Mouse (Mus musculus) embryonic facial prominence, embryonic 13.5 days (tissue): ENCODE measurements around the gene Aldh9a1. TPM values are rescaled to one million over a fixed set of nuclear protein-coding genes. Genes with fewer than 3 reads are reported as not detected.
A peak's percentile ranks its signal among the peaks of the same experiment; 100 is the strongest.

Source experiments
- ATAC-seq: fragments of 200-750 bp; cut with Nextera tagmentation; 2 replicates; pipeline ENCODE4 v1.8.0; 2017; ENCODE audit warnings: low read depth; ENCODE audit not compliant: insufficient number of reproducible peaks, insufficient read depth, low FRiP score, low TSS enrichment
- H3K27ac ChIP-seq: fragments of 300-500 bp; sonication (generic); 2 replicates; pipeline ENCODE4 v1.5.1; 2015; ENCODE audit warnings: moderate library complexity, mild to moderate bottlenecking, inconsistent platforms
- H3K27me3 ChIP-seq: fragments of 300-500 bp; sonication (generic); 2 replicates; pipeline ENCODE4 v1.6.1; 2015; ENCODE audit warnings: mild to moderate bottlenecking, inconsistent platforms
- H3K36me3 ChIP-seq: fragments of 300-500 bp; sonication (generic); 2 replicates; pipeline ENCODE4 v1.6.1; 2015; ENCODE audit warnings: mild to moderate bottlenecking, inconsistent platforms
- H3K4me1 ChIP-seq: fragments of 300-500 bp; sonication (generic); 2 replicates; pipeline ENCODE4 v1.6.1; 2015; ENCODE audit warnings: inconsistent platforms
- H3K4me2 ChIP-seq: fragments of 300-500 bp; sonication (generic); 2 replicates; pipeline ENCODE4 v1.6.1; 2015; ENCODE audit warnings: moderate library complexity, mild to moderate bottlenecking, inconsistent platforms
- H3K4me3 ChIP-seq: fragments of 300-500 bp; sonication (generic); 2 replicates; pipeline ENCODE4 v1.5.1; 2015; ENCODE audit warnings: mild to moderate bottlenecking, inconsistent platforms
- H3K9ac ChIP-seq: fragments of 300-500 bp; sonication (generic); 2 replicates; pipeline ENCODE4 v1.6.1; 2015; ENCODE audit warnings: mild to moderate bottlenecking, inconsistent platforms
- H3K9me3 ChIP-seq: fragments of 300-500 bp; sonication (generic); 2 replicates; pipeline ENCODE4 v1.6.1; 2016; ENCODE audit warnings: inconsistent platforms
- WGBS: fragments of 180-500 bp; shearing (Covaris S2); methylation state at CpG from one replicate; pipeline ENCODE4 v1.1.7; 2015; ENCODE audit warnings: mixed read lengths; 5-methylcytosine and 5-hydroxymethylcytosine counted together
- polyA plus RNA-seq: library from polyadenylated mRNA; unstranded; fragments of >200 nt; fragmentation: Nextera tagmentation; extraction: Ambion mirVana; gene quantifications from 2 replicates; pipeline ENCODE4 v1.2.1, GENCODE M21; 2015

Gene Aldh9a1
- polyA plus RNA-seq, result 57.6 and 59.9 TPM in 2 replicates

GRCm38 (mm10) chr1:167349815-167350596 is at the start of gene Aldh9a1:
Gene Aldh9a1 (plus strand): TSS chr1:167349991.
- Histone ChIP-seq H3K36me3 (peaks cover 15% of the 10 kb centered on the region), H3K9me3 (no peaks in the 10 kb centered on the region), H3K27me3 (no peaks in the 10 kb centered on the region), H3K4me3 (peak within 1 kb of the TSS; percentile 76), H3K27ac (peak within 1 kb of the TSS; percentile 87), H3K9ac (peak within 1 kb of the TSS; percentile 83), H3K4me1 (0 out of 2 replicates have a peak, but pooled peaks cover 7% of the 10 kb centered on the region), H3K4me2 (peak within 1 kb of the TSS; percentile 76)
- peak; percentile 93 for ATAC-seq
- WGBS, result under 1% methylated on average over 55 of the region's 55 CpGs

DNA sequence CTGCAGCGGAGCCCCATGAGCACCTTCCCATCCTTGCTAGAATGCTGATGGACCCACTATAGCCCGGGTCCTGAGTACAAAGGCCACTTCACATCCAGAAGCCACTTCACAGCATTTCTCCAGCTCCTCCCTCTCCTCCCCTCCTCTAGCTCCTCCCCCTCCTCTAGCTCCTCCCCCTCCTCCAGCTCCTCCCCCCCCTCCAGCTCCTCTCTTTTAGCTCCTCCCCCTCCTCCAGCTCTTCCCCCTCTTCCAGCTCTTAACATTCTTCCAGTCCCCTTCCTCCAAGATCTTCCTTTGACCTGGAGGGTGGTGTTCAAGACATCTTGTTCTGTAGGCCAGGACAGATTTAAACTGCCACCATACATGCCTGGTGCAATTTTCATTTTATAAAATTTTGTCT is 49.7 kb upstream of the Aldh9a1 start:
- Histone ChIP-seq H3K27ac (no peak overlapping the region), H3K4me1 (0 out of 2 replicates have a peak, but pooled peaks cover 8% of the 10 kb centered on the region), H3K9ac (no peak overlapping the region), H3K27me3 (no peaks in the 10 kb centered on the region; the same call in 1 of the 2 replicates), H3K9me3 (no peaks in the 10 kb centered on the region), H3K4me2 (no peak overlapping the region), H3K4me3 (no peak overlapping the region), H3K36me3 (no peaks in the 10 kb centered on the region)
- 80% methylated on average over 2 of the region's 2 CpGs for whole genome bisulfite sequencing
- ATAC-seq, result no peak

DNA sequence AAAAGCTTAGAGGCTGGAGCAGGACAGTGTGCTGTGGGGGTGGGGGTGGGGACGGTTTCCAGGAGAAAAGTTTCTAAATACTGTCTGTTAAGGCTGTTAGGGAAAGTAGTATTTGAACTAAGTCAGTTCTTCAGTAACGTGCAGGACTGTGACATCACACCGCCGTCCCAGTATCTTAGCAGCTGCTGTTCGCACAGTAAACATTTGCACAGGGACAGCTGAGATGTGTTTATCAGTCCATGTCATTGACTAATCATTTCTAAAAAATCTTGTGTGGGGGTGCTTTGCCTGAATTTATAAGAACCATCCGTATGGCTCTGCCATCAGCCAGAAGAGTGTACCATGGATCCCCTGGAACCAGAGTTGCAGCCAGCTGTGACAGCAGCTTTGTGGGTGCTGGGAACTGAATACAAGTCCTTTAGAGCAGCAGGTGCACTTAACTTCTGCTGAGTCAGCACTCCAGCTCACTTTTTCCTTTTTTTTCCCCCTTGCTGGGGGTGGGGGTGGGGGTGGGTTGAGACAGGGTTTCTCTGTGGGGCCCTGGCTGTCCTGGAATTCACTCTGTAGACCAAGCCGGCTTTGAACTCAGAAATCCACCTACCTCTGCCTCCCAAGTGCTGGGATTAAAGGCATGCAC is 44.2 kb upstream of the Aldh9a1 start:
- H3K36me3 ChIP-seq, result peaks cover 2% of the 10 kb centered on the region; the same call in 1 of the 2 replicates
- H3K4me1 ChIP-seq, result peaks cover 4% of the 10 kb centered on the region
- no peak overlapping the region for H3K4me3 ChIP-seq
- no peaks in the 10 kb centered on the region; the same call in 1 of the 2 replicates for H3K27me3 ChIP-seq
- no peak overlapping the region for H3K9ac ChIP-seq
- H3K9me3 ChIP-seq, result no peaks in the 10 kb centered on the region
- 73% methylated on average over 7 of the region's 7 CpGs for WGBS
- H3K27ac ChIP-seq, result no peak overlapping the region
- no peak overlapping the region for H3K4me2 ChIP-seq
- ATAC-seq, result no peak

- Histone ChIP-seq H3K4me1 (peaks cover 4% of the 10 kb centered on the region), H3K27me3 (no peaks in the 10 kb centered on the region; the same call in 1 of the 2 replicates), H3K27ac (no peak overlapping the region), H3K9ac (no peak overlapping the region), H3K9me3 (no peaks in the 10 kb centered on the region), H3K36me3 (peaks cover 4% of the 10 kb centered on the region; the same call in 1 of the 2 replicates), H3K4me3 (no peak overlapping the region), H3K4me2 (no peak overlapping the region)
- ATAC-seq, result no peak
- WGBS, result 62% methylated on average over 5 of the region's 5 CpGs
These were observed 43.1 kb upstream of the Aldh9a1 start for GRCm38 (mm10) chr1:167306451-167307240.

DNA sequence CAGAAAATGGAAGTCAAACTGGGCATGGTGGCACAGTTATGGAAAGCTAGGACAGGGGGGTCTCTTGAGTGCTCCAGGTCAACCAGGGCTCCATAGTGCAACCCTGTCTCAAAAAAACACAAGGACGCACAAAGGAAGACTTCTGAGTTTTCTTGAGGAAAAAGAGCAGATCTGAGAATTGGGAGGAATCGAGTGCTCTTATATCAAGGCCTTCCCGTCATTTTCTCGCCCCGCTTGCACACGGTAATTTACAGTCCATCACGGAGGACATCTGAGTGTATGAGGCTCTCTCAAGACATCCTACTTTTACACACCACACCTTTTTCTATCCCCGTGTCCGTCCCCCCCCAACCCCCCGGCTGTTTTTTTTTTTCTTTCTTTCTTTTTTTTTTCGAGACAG is 42.1 kb upstream of the Aldh9a1 start:
- H3K4me3 ChIP-seq, result peak overlapping the region; percentile 72
- 63% methylated on average over 11 of the region's 11 CpGs for WGBS
- peaks cover 4% of the 10 kb centered on the region for H3K4me1 ChIP-seq
- H3K27me3 ChIP-seq, result no peaks in the 10 kb centered on the region; the same call in 1 of the 2 replicates
- peaks cover 9% of the 10 kb centered on the region for H3K36me3 ChIP-seq
- peak overlapping the region; percentile 79 for H3K4me2 ChIP-seq
- H3K9ac ChIP-seq, result peak overlapping the region; percentile 93
- H3K27ac ChIP-seq, result no peak overlapping the region
- ATAC-seq, result no peak
- H3K9me3 ChIP-seq, result no peaks in the 10 kb centered on the region

DNA sequence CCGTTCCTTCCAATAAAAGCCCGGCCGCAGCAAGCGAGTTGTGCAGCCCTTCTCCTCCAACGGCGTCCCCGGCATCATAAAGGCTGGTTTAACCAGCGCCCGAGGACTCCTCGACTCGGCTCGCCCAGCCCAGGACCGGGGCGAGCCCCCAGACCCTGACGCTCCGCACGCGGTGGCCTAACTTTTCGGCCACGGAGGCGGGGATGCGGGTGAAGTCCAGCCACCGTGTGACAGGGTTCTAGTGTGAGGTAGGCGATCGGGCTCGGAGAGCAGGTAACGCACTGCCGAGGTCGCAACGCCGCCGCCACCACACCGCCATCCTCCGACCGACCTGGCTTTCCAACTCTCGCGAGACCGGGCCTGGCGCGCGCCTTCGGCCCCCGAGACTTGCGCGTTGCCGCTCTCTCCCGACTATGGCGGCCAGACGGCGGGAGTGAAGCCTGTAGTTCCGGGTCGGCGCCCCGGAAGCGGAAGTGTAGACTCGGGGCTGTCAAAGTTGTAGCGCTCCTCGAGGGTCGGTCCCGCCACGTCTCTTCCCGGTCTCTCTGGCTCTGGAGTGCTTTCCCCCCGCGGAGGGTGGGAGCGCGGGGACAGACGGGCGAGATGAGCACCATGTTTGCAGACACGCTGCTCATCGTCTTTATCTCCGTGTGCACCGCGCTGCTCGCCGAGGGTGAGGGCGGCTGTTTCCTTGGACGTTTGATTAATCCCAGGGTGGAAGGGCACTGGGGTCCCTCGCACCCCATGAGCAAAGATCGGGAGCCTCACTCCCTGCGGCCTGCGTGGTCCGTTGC is 41.3 kb upstream of the Aldh9a1 start, which contains the start of gene Tmco1:
Gene Tmco1 (plus strand): TSS at position 118 of the 794 bp plus-strand sequence.
- Histone ChIP-seq H3K4me2 (peak within 1 kb of the TSS; percentile 79), H3K4me1 (peaks cover 4% of the 10 kb centered on the region), H3K4me3 (peak within 1 kb of the TSS; percentile 72), H3K27me3 (no peaks in the 10 kb centered on the region; the same call in 1 of the 2 replicates), H3K9me3 (no peaks in the 10 kb centered on the region), H3K9ac (peak within 1 kb of the TSS; percentile 93), H3K36me3 (peaks cover 11% of the 10 kb centered on the region), H3K27ac (peak within 1 kb of the TSS; percentile 94)
- WGBS, result under 1% methylated on average over 82 of the region's 82 CpGs
- peak; percentile 93 for ATAC-seq

- no peak for ATAC-seq
- H3K4me3 ChIP-seq, result no peak overlapping the region
These were observed 37.4 kb upstream of the Aldh9a1 start for GRCm38 (mm10) chr1:167312367-167312766.

DNA sequence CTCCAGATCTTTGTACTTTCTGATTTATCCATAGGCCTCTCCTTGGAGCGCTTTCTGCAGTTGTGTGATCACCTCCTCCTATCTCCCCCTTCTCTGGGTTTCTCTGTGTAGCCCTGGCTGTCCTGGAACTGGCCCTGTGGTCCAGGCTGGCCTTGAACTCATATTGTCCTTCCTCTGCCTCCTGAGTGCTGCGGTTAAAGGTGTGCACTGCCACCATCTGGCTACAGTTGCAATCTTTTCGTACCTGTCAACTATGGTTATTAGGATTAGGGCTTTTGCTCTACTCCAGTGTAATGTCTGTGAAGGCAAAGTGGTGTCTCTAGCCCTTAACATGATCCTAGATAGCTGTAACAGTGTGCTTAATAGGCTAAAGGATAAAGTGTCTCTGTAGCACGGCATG is 36.6 kb upstream of the Aldh9a1 start:
- Histone ChIP-seq H3K4me3 (no peak overlapping the region), H3K4me2 (no peak overlapping the region), H3K4me1 (peaks cover 4% of the 10 kb centered on the region), H3K9ac (no peak overlapping the region), H3K9me3 (no peaks in the 10 kb centered on the region), H3K27me3 (no peaks in the 10 kb centered on the region), H3K36me3 (peaks cover 39% of the 10 kb centered on the region), H3K27ac (no peak overlapping the region)
- WGBS, result 85% methylated on average over 4 of the region's 4 CpGs
- ATAC-seq, result no peak

More at GRCm38 (mm10) chr1:167312367-167312766, 37.4 kb upstream of the Aldh9a1 start:
- peaks cover 4% of the 10 kb centered on the region for H3K4me1 ChIP-seq
- no peak overlapping the region for H3K4me2 ChIP-seq
- H3K27ac ChIP-seq, result no peak overlapping the region
- no peak overlapping the region for H3K9ac ChIP-seq
- no peaks in the 10 kb centered on the region for H3K27me3 ChIP-seq
- H3K9me3 ChIP-seq, result no peaks in the 10 kb centered on the region
- H3K36me3 ChIP-seq, result peaks cover 31% of the 10 kb centered on the region

GRCm38 (mm10) chr1:167321691-167322090 is 28.1 kb upstream of the Aldh9a1 start:
- no peaks in the 10 kb centered on the region for H3K4me1 ChIP-seq
- no peak overlapping the region for H3K4me2 ChIP-seq
- WGBS, result 97% methylated on average over 6 of the region's 6 CpGs
- no peaks in the 10 kb centered on the region for H3K9me3 ChIP-seq
- H3K27me3 ChIP-seq, result no peaks in the 10 kb centered on the region
- H3K36me3 ChIP-seq, result peaks cover 86% of the 10 kb centered on the region
- ATAC-seq, result no peak
- H3K27ac ChIP-seq, result no peak overlapping the region
- no peak overlapping the region for H3K4me3 ChIP-seq
- H3K9ac ChIP-seq, result no peak overlapping the region

DNA sequence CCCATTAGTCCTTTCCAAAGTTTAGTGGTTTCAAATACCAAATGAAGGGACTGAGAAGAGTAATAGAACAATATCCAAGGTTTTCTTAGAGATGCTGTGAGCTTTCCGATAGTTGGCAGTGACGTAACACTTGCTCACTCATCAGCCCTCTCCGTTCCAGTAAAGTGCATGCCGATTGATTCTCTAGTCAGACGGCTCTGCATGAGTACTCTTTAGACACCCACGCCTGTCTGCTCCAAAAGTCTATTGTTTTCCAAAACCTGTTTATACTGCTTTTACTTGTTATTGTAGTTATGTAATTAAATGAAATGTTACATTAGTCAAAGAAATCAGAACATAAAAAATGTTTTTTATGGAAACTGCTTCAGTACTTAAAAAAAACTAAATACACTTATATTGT is 21.0 kb upstream of the Aldh9a1 start:
- 95% methylated on average over 6 of the region's 6 CpGs for WGBS
- H3K36me3 ChIP-seq, result peaks cover 74% of the 10 kb centered on the region
- no peaks in the 10 kb centered on the region for H3K9me3 ChIP-seq
- H3K4me1 ChIP-seq, result no peaks in the 10 kb centered on the region
- no peaks in the 10 kb centered on the region for H3K27me3 ChIP-seq
- H3K27ac ChIP-seq, result no peak overlapping the region
- no peak for ATAC-seq
- no peak overlapping the region for H3K4me3 ChIP-seq
- no peak overlapping the region for H3K9ac ChIP-seq
- H3K4me2 ChIP-seq, result no peak overlapping the region
